Mouse (Mus musculus): ENCODE data around the gene Lrig1. TPM values are rescaled to one million over a fixed set of nuclear protein-coding genes. Genes with fewer than 3 reads are reported as not detected.

Gene Lrig1
- polyA plus RNA-seq, 1 experiment from 2014 or later = 8.0 TPM

DNA sequence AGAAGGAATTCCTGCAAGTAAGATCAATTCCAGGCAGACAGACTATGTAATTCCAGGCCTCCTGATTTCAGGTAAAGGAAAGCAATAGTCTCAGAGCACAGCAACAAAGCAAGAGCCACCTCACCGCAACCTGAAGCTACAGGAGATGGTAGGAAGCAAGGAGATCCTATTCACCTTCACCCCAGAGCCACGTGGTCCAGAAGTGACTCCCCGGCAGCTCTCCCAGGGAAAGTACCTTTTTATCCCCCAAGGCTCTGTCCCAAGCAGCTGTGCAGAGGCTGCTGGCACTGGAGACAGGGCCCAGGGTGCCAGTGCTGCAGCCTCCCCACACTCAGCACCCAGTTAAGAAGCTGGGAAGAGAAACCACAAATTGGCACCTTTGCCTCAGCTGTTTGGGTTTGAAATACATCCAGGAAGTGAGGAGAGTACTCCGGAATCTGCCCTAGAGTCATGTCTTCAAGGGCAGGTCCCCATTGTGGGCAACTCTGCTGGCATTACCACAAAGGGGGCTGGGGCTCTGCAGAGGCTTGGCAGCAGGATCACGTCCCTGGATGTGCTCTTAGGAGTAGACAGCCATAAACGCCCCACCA lies 53.6 kb downstream of the Lrig1 start:
- no peaks in the 10 kb centered on the region for H3K36me3 ChIP-seq
- WGBS = 47% methylated on average over 6 of the region's 6 CpGs
- H3K27ac ChIP-seq = peak overlapping the region; percentile 91
- H3K4me1 ChIP-seq (replicated peaks) = peaks cover 42% of the 10 kb centered on the region
- ATAC-seq (replicated peaks; ENCODE audit: insufficient number of reproducible peaks, insufficient read depth, low FRiP score, low read depth) = no peak
- H3K9ac ChIP-seq = no peak overlapping the region
- no peaks in the 10 kb centered on the region for H3K9me3 ChIP-seq (replicated peaks)
- no peaks in the 10 kb centered on the region for H3K27me3 ChIP-seq
- no peak overlapping the region for H3K4me3 ChIP-seq
- no peak overlapping the region for H3K4me2 ChIP-seq

DNA sequence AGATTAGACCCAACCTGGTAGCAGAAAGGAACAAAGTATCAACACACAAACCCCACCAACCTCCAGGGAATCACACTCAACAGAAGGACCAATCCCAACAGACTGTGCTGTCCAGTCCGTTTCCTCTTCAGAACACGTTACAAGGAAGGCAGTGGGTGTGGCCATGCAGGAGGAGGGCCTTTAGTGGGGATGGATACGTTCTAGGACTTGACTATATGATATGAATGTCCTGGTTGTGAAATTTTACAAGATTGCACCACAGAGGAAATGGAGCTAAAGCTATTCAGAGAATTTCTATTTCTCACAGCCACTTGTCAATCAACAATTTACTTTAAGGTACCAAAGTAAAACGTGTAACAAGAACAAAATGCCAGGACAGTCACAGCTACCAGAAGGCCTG lies 54.2 kb downstream of the Lrig1 start:
- no peak for ATAC-seq (replicated peaks; ENCODE audit: insufficient number of reproducible peaks, insufficient read depth, low FRiP score, low read depth)
- Histone ChIP-seq H3K4me2 (no peak overlapping the region), H3K36me3 (no peaks in the 10 kb centered on the region), H3K27ac (no peak overlapping the region), H3K4me3 (no peak overlapping the region), H3K9ac (no peak overlapping the region), H3K27me3 (no peaks in the 10 kb centered on the region), H3K9me3 (replicated peaks) (no peaks in the 10 kb centered on the region), H3K4me1 (replicated peaks) (peaks cover 42% of the 10 kb centered on the region)
- WGBS = 47% methylated on average over 4 of the region's 4 CpGs

DNA sequence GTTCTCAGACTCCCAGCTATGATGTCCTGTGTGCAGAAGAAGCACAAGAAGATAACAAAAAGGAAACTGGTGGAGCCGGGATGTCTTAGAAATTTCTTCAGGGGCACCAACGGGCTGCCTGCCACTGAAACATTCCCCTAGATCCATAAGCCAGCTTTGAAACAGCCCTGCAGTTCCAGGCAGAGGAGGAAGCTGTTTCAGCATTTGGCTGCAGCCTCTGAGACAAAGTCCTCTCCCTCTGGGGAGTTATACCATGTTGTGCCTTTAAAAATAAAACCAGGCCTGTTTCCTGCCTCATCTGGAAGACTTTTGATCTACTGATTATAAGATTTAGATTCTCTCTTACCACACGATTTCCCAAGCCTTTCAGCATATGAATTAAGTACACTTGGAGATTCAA lies 55.3 kb downstream of the Lrig1 start:
- ATAC-seq (replicated peaks; ENCODE audit: insufficient number of reproducible peaks, insufficient read depth, low FRiP score, low read depth) = no peak
- H3K4me2 ChIP-seq = no peak overlapping the region
- no peak overlapping the region for H3K4me3 ChIP-seq
- H3K27me3 ChIP-seq = no peaks in the 10 kb centered on the region
- 51% methylated on average over 3 of the region's 3 CpGs for WGBS
- H3K9ac ChIP-seq = no peak overlapping the region
- no peaks in the 10 kb centered on the region for H3K9me3 ChIP-seq (replicated peaks)
- peaks cover 47% of the 10 kb centered on the region for H3K4me1 ChIP-seq (replicated peaks)
- no peaks in the 10 kb centered on the region for H3K36me3 ChIP-seq
- H3K27ac ChIP-seq = no peak overlapping the region

DNA sequence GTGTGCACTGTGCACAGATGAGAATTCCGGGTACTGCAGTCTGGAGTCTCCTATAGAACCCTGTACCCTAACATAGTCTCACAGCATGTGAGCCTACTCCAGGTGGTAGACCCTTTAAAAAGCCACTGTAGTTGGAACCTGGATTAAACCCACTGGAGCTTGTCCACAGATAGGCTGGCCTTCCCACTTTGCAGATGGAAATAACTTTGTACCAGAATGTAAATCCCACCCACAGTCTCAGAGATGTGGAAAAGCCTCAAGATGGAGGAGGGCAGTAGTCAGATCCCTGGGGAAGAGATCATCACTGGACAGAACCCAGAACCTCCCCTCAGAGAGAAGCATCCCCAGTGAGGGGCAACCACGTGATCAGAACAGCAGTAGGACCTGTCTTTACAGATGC lies 56.0 kb downstream of the Lrig1 start:
- WGBS = 85% methylated on average over 2 of the region's 2 CpGs
- Histone ChIP-seq H3K36me3 (no peaks in the 10 kb centered on the region), H3K9me3 (replicated peaks) (no peaks in the 10 kb centered on the region), H3K4me2 (no peak overlapping the region), H3K27ac (no peak overlapping the region), H3K4me3 (no peak overlapping the region), H3K27me3 (no peaks in the 10 kb centered on the region), H3K4me1 (replicated peaks) (peaks cover 43% of the 10 kb centered on the region), H3K9ac (no peak overlapping the region)
- no peak for ATAC-seq (replicated peaks; ENCODE audit: insufficient number of reproducible peaks, insufficient read depth, low FRiP score, low read depth)

DNA sequence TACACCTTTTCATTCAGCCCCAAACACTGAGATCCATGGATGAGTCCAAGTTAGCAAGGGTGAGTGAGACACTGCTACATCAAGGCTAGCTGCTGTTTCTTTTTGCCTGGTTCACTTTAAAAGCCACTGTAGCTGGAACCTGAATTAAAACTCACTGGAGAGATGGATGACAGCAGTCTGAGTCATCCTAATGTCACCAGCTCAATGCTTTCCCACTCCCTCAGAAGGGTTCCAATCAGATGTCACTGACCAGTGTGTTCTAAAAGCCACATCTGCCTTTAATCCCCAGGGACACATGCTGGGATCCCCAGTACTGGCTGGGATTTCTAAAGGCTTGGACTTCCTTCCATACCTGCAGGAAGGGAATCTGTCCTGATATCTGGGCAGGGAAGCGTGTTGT lies 57.9 kb downstream of the Lrig1 start:
- Histone ChIP-seq H3K27me3 (no peaks in the 10 kb centered on the region), H3K9me3 (replicated peaks) (no peaks in the 10 kb centered on the region), H3K36me3 (no peaks in the 10 kb centered on the region), H3K4me3 (no peak overlapping the region), H3K27ac (no peak overlapping the region), H3K4me1 (replicated peaks) (peaks cover 38% of the 10 kb centered on the region), H3K4me2 (no peak overlapping the region), H3K9ac (no peak overlapping the region)
- 70% methylated on average over 1 of the region's 1 CpGs for WGBS
- no peak for ATAC-seq (replicated peaks; ENCODE audit: insufficient number of reproducible peaks, insufficient read depth, low FRiP score, low read depth)

DNA sequence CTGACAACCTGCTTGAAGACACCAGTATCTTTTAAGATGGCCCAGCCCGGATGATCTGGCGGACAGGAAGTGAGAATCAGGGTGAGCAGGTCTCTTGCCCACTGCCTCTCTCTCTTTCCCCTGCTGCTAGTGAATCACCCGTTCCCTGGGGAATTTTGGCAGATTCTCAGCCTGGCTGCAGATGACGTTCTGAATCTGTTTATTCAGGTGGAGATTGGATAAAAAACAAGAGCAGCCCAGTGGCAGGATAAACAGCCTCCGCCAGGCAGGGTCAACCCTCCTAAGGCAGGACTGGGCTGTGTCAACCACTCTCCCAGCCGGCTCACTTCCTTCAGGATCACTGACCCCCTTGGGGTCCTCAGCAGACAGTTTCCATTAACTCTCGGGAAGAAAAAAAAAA lies 59.7 kb downstream of the Lrig1 start:
- WGBS = 37% methylated on average over 7 of the region's 7 CpGs
- H3K27ac ChIP-seq = no peak overlapping the region
- H3K9ac ChIP-seq = no peak overlapping the region
- peak; percentile 28; the same call in 1 of the 2 replicates for ATAC-seq (replicated peaks; ENCODE audit: insufficient number of reproducible peaks, insufficient read depth, low FRiP score, low read depth)
- H3K4me2 ChIP-seq = no peak overlapping the region
- H3K9me3 ChIP-seq (replicated peaks) = no peaks in the 10 kb centered on the region
- no peaks in the 10 kb centered on the region for H3K36me3 ChIP-seq
- no peaks in the 10 kb centered on the region for H3K27me3 ChIP-seq
- H3K4me3 ChIP-seq = no peak overlapping the region
- peaks cover 36% of the 10 kb centered on the region for H3K4me1 ChIP-seq (replicated peaks)

DNA sequence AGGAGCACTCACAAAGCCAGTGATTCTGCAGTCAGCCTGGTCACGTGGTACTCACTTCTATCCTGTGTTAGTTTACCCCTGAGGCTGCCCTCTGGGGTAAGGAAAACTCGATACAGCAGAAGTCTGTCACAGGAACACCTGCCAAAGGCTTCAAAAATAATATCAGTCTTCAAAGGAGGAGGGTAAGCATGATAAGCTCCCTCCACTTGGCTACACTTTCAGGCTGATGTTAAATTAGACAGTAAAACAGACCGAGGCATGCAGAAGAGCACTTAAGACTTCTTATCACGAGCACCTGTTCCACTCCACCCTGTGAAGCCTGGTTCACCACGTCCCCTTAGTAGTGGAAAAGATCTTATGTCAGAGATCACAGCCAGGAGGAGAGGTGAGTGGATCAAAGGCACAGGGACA lies 62.9 kb downstream of the Lrig1 start:
- ATAC-seq (replicated peaks; ENCODE audit: insufficient number of reproducible peaks, insufficient read depth, low FRiP score, low read depth) = no peak
- WGBS = 29% methylated on average over 5 of the region's 5 CpGs

DNA sequence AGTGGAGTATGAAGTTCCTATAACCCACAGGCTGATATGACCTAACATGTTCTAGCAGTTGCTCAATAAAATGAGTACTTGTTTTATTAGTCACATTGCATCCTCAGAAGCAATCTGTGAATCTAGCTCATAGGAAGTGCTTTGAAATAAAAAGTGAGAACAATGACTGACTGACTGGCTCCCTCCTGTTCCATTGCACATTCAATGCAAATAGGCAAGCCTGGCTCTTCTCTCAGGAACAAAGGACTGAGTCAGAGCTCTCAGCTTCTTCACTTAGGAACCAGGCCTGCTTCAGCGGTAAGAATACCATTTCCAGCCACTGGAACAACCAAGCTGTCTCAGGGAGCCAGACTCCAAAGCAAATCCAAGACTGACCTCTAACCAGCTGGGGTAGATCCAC lies 64.6 kb downstream of the Lrig1 start:
- 63% methylated on average over 1 of the region's 1 CpGs for WGBS
- ATAC-seq (replicated peaks; ENCODE audit: insufficient number of reproducible peaks, insufficient read depth, low FRiP score, low read depth) = no peak
- Histone ChIP-seq H3K9ac (no peak overlapping the region), H3K9me3 (replicated peaks) (no peaks in the 10 kb centered on the region), H3K27ac (no peak overlapping the region), H3K4me2 (no peak overlapping the region), H3K27me3 (no peaks in the 10 kb centered on the region), H3K4me1 (replicated peaks) (peaks cover 37% of the 10 kb centered on the region), H3K36me3 (no peaks in the 10 kb centered on the region), H3K4me3 (no peak overlapping the region)

More for the DNA sequence above, 62.9 kb downstream of the Lrig1 start:
- no peak overlapping the region for H3K27ac ChIP-seq
- no peaks in the 10 kb centered on the region for H3K27me3 ChIP-seq
- peaks cover 38% of the 10 kb centered on the region for H3K4me1 ChIP-seq (replicated peaks)
- H3K4me2 ChIP-seq = no peak overlapping the region
- H3K9me3 ChIP-seq (replicated peaks) = no peaks in the 10 kb centered on the region
- H3K9ac ChIP-seq = no peak overlapping the region
- H3K36me3 ChIP-seq = no peaks in the 10 kb centered on the region
- no peak overlapping the region for H3K4me3 ChIP-seq

DNA sequence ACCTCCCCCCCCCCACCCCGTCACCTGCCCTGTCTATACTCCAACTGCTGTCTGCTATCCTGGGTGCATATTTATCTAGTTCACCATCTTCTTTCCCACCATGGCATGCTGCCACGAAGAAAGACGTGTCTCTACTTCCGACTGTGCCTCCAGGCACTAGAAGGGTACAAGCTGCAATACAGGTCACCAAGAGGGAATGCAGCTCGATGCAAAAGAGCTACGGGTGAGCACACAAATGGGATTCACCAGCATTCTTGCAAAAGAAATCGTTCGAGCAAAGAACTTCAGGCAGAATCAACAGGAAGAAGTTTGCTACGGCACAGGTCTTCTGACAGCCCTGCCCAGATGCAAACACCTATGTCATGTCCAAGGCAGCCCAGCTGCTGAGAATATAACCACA lies 65.2 kb downstream of the Lrig1 start:
- ATAC-seq (replicated peaks; ENCODE audit: insufficient number of reproducible peaks, insufficient read depth, low FRiP score, low read depth) = no peak
- Histone ChIP-seq H3K4me1 (replicated peaks) (peaks cover 35% of the 10 kb centered on the region), H3K27me3 (no peaks in the 10 kb centered on the region), H3K9ac (no peak overlapping the region), H3K27ac (no peak overlapping the region), H3K36me3 (no peaks in the 10 kb centered on the region), H3K4me2 (no peak overlapping the region), H3K9me3 (replicated peaks) (no peaks in the 10 kb centered on the region), H3K4me3 (no peak overlapping the region)
- 73% methylated on average over 9 of the region's 9 CpGs for WGBS

DNA sequence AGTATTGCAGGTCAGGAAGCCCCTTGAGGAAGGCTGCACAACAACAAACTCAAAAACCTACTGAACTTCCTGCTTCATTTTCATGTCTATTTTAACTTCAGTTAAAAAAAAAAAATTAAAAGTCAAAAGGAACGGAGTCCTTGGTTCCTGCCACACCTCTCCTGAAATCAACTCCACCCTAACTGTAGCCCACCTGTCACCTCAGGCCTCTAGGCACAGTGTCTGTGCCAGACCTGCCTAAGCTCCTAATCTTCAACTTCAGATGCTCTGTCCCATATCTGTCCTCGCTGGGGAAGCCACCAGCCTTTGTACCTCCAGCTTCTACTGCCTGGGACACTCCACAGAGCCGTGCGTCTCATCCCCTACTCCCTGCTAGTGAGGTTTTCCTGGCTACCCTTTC lies 65.7 kb downstream of the Lrig1 start:
- Histone ChIP-seq H3K27me3 (no peaks in the 10 kb centered on the region), H3K27ac (no peak overlapping the region), H3K9me3 (replicated peaks) (no peaks in the 10 kb centered on the region), H3K36me3 (no peaks in the 10 kb centered on the region), H3K9ac (no peak overlapping the region), H3K4me1 (replicated peaks) (peaks cover 35% of the 10 kb centered on the region), H3K4me3 (no peak overlapping the region), H3K4me2 (no peak overlapping the region)
- no peak for ATAC-seq (replicated peaks; ENCODE audit: insufficient number of reproducible peaks, insufficient read depth, low FRiP score, low read depth)
- WGBS = 58% methylated on average over 4 of the region's 4 CpGs

DNA sequence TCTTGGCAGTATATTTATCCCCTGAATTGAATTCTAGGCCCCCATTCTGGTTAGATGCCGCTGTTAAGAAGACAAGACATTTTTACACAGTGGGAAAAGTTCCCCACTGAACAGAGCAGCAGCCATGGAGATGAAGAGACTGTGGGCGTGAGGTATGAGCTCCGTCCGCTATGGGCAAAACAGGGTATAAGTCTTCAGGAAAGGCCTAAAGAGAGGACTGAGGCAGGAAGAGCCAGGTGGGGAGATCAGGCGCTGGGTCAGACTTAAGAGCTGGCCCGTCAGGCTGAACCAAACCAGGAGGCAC lies 68.2 kb downstream of the Lrig1 start:
- Histone ChIP-seq H3K9me3 (replicated peaks) (no peaks in the 10 kb centered on the region), H3K36me3 (no peaks in the 10 kb centered on the region), H3K4me1 (replicated peaks) (peaks cover 24% of the 10 kb centered on the region), H3K27me3 (no peaks in the 10 kb centered on the region), H3K27ac (no peak overlapping the region), H3K4me3 (no peak overlapping the region), H3K9ac (no peak overlapping the region), H3K4me2 (no peak overlapping the region)
- WGBS = 90% methylated on average over 6 of the region's 6 CpGs
- ATAC-seq (replicated peaks; ENCODE audit: insufficient number of reproducible peaks, insufficient read depth, low FRiP score, low read depth) = no peak

DNA sequence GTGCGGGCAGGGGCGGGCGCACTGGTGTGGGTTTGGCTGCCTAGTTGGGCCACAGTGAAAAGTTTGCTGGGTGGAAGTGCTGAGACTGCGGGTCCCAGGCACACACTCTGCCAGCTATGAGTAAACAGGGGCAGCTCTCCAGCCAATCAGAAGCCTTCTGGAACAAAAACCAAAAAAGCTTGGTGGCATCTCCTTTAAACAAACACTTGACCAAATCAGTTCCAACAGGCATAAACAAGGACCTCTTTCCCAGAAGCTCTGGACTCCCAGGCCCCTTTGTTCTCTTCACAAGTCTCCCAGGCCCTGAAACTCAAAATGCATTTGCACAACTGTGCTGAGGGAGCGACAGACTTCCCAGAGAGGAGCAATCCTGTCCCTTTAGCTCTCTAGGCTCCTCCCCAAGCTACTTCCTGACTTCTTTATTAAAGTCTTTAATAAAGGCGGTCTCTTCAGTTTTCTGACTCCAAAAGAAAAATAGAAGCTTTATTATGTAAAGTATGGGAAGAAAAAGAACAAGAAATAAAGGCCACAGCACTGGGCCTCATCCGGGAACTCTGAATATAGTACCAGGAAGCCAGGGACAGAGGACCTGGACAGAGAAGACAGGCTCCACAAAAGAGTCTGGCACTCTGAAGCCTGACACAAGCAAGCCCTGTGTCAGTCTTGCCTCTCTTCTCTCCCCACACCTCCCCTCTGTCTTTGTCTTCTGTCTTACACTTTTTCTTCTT lies 68.7 kb downstream of the Lrig1 start:
- no peaks in the 10 kb centered on the region for H3K27me3 ChIP-seq
- no peak overlapping the region for H3K4me2 ChIP-seq
- H3K4me3 ChIP-seq = no peak overlapping the region
- H3K9ac ChIP-seq = no peak overlapping the region
- H3K36me3 ChIP-seq = no peaks in the 10 kb centered on the region
- H3K9me3 ChIP-seq (replicated peaks) = no peaks in the 10 kb centered on the region
- ATAC-seq (replicated peaks; ENCODE audit: insufficient number of reproducible peaks, insufficient read depth, low FRiP score, low read depth) = no peak
- H3K27ac ChIP-seq = no peak overlapping the region
- peaks cover 19% of the 10 kb centered on the region for H3K4me1 ChIP-seq (replicated peaks)
- 72% methylated on average over 7 of the region's 7 CpGs for WGBS
